Mouse (Mus musculus): ENCODE data around the gene Mb21d2. TPM values are rescaled to one million over a fixed set of nuclear protein-coding genes. Genes with fewer than 3 reads are reported as not detected.

Gene Mb21d2
- polyA plus RNA-seq, 1 experiment from 2014 or later = 5.8 TPM

GRCm38 (mm10) chr16:28870860-28871259, 58.6 kb downstream of the Mb21d2 start:
- Histone ChIP-seq H3K36me3 (no peaks in the 10 kb centered on the region), H3K27ac (no peak overlapping the region), H3K27me3 (ENCODE audit: low read depth, poor library complexity, severe bottlenecking) (no peaks in the 10 kb centered on the region), H3K9me3 (replicated peaks) (no peaks in the 10 kb centered on the region), H3K4me1 (peaks cover 36% of the 10 kb centered on the region), H3K4me3 (no peak overlapping the region)
- 87% methylated on average over 9 of the region's 9 CpGs for WGBS
- DNase-seq (ENCODE audit: low spot score) = no peak

GRCm38 (mm10) chr16:28870456-28870855, 59.0 kb downstream of the Mb21d2 start:
- Histone ChIP-seq H3K27me3 (ENCODE audit: low read depth, poor library complexity, severe bottlenecking) (no peaks in the 10 kb centered on the region), H3K4me1 (peaks cover 36% of the 10 kb centered on the region), H3K4me3 (no peak overlapping the region), H3K36me3 (no peaks in the 10 kb centered on the region), H3K27ac (no peak overlapping the region), H3K9me3 (replicated peaks) (no peaks in the 10 kb centered on the region)
- DNase-seq (ENCODE audit: low spot score) = no peak
- 85% methylated on average over 5 of the region's 5 CpGs for WGBS

- WGBS = 58% methylated on average over 9 of the region's 9 CpGs
- no peak overlapping the region for H3K4me3 ChIP-seq
- no peaks in the 10 kb centered on the region for H3K36me3 ChIP-seq
- peaks cover 36% of the 10 kb centered on the region for H3K4me1 ChIP-seq
- no peaks in the 10 kb centered on the region for H3K9me3 ChIP-seq (replicated peaks)
- no peak overlapping the region for H3K27ac ChIP-seq
- no peak for DNase-seq (ENCODE audit: low spot score)
- no peaks in the 10 kb centered on the region for H3K27me3 ChIP-seq (ENCODE audit: low read depth, poor library complexity, severe bottlenecking)
Measured at GRCm38 (mm10) chr16:28868864-28869263, 60.6 kb downstream of the Mb21d2 start.

- H3K27ac ChIP-seq = no peak overlapping the region
- H3K9me3 ChIP-seq (replicated peaks) = no peaks in the 10 kb centered on the region
- no peak overlapping the region for H3K4me3 ChIP-seq
- 83% methylated on average over 8 of the region's 8 CpGs for WGBS
- DNase-seq (ENCODE audit: low spot score) = no peak
- H3K4me1 ChIP-seq = peaks cover 50% of the 10 kb centered on the region
- no peaks in the 10 kb centered on the region for H3K36me3 ChIP-seq
- no peaks in the 10 kb centered on the region for H3K27me3 ChIP-seq (ENCODE audit: low read depth, poor library complexity, severe bottlenecking)
Measured at GRCm38 (mm10) chr16:28866584-28867295, 62.7 kb downstream of the Mb21d2 start.

- WGBS = 63% methylated on average over 6 of the region's 6 CpGs
- Histone ChIP-seq H3K9me3 (replicated peaks) (no peaks in the 10 kb centered on the region), H3K36me3 (no peaks in the 10 kb centered on the region), H3K4me1 (peaks cover 43% of the 10 kb centered on the region), H3K27me3 (ENCODE audit: low read depth, poor library complexity, severe bottlenecking) (no peaks in the 10 kb centered on the region), H3K27ac (no peak overlapping the region), H3K4me3 (no peak overlapping the region)
- no peak for DNase-seq (ENCODE audit: low spot score)
Measured at GRCm38 (mm10) chr16:28863616-28864015, 65.9 kb downstream of the Mb21d2 start.

- no peaks in the 10 kb centered on the region for H3K27me3 ChIP-seq (ENCODE audit: low read depth, poor library complexity, severe bottlenecking)
- WGBS = 31% methylated on average over 7 of the region's 7 CpGs
- DNase-seq (ENCODE audit: low spot score) = no peak
- H3K4me3 ChIP-seq = no peak overlapping the region
- peaks cover 46% of the 10 kb centered on the region for H3K4me1 ChIP-seq
- H3K27ac ChIP-seq = no peak overlapping the region
- no peaks in the 10 kb centered on the region for H3K9me3 ChIP-seq (replicated peaks)
- H3K36me3 ChIP-seq = no peaks in the 10 kb centered on the region
Measured at GRCm38 (mm10) chr16:28862093-28862492, 67.4 kb downstream of the Mb21d2 start.

- no peaks in the 10 kb centered on the region for H3K36me3 ChIP-seq
- no peak overlapping the region for H3K4me3 ChIP-seq
- peaks cover 42% of the 10 kb centered on the region for H3K4me1 ChIP-seq
- 62% methylated on average over 7 of the region's 7 CpGs for WGBS
- H3K9me3 ChIP-seq (replicated peaks) = no peaks in the 10 kb centered on the region
- no peaks in the 10 kb centered on the region for H3K27me3 ChIP-seq (ENCODE audit: low read depth, poor library complexity, severe bottlenecking)
- no peak overlapping the region for H3K27ac ChIP-seq
- no peak for DNase-seq (ENCODE audit: low spot score)
Measured at GRCm38 (mm10) chr16:28859678-28860077, 69.8 kb downstream of the Mb21d2 start.

GRCm38 (mm10) chr16:28859009-28859288, 70.5 kb downstream of the Mb21d2 start:
- Histone ChIP-seq H3K27me3 (ENCODE audit: low read depth, poor library complexity, severe bottlenecking) (no peaks in the 10 kb centered on the region), H3K4me1 (peaks cover 42% of the 10 kb centered on the region), H3K27ac (no peak overlapping the region), H3K9me3 (replicated peaks) (no peaks in the 10 kb centered on the region), H3K4me3 (no peak overlapping the region), H3K36me3 (peaks cover under 1% of the 10 kb centered on the region; the same call in 1 of the 2 replicates)
- no peak for DNase-seq (ENCODE audit: low spot score)
- 88% methylated on average over 7 of the region's 7 CpGs for WGBS

GRCm38 (mm10) chr16:28858210-28859008, 71.1 kb downstream of the Mb21d2 start:
- WGBS = 80% methylated on average over 18 of the region's 18 CpGs
- DNase-seq (ENCODE audit: low spot score) = no peak

GRCm38 (mm10) chr16:28851409-28851821, 78.1 kb downstream of the Mb21d2 start:
- H3K36me3 ChIP-seq = peaks cover 11% of the 10 kb centered on the region
- H3K9me3 ChIP-seq (replicated peaks) = 0 out of 2 replicates have a peak, but pooled peaks cover 1% of the 10 kb centered on the region
- DNase-seq (ENCODE audit: low spot score) = no peak
- no peak overlapping the region for H3K4me3 ChIP-seq
- no peak overlapping the region for H3K27ac ChIP-seq
- peaks cover 7% of the 10 kb centered on the region; the same call in 1 of the 2 replicates for H3K4me1 ChIP-seq
- no peaks in the 10 kb centered on the region for H3K27me3 ChIP-seq (ENCODE audit: low read depth, poor library complexity, severe bottlenecking)
- 74% methylated on average over 11 of the region's 11 CpGs for WGBS

More at GRCm38 (mm10) chr16:28858210-28859008, 71.1 kb downstream of the Mb21d2 start:
- H3K27me3 ChIP-seq (ENCODE audit: low read depth, poor library complexity, severe bottlenecking) = no peaks in the 10 kb centered on the region
- no peak overlapping the region for H3K27ac ChIP-seq
- H3K36me3 ChIP-seq = peaks cover 4% of the 10 kb centered on the region
- no peaks in the 10 kb centered on the region for H3K9me3 ChIP-seq (replicated peaks)
- H3K4me1 ChIP-seq = peaks cover 42% of the 10 kb centered on the region
- H3K4me3 ChIP-seq = no peak overlapping the region

- no peak for DNase-seq (ENCODE audit: low spot score)
- Histone ChIP-seq H3K4me3 (no peak overlapping the region), H3K27me3 (ENCODE audit: low read depth, poor library complexity, severe bottlenecking) (no peaks in the 10 kb centered on the region), H3K4me1 (peaks cover 7% of the 10 kb centered on the region; the same call in 1 of the 2 replicates), H3K9me3 (replicated peaks) (0 out of 2 replicates have a peak, but pooled peaks cover 1% of the 10 kb centered on the region), H3K36me3 (peaks cover 11% of the 10 kb centered on the region), H3K27ac (no peak overlapping the region)
- WGBS = 90% methylated on average over 14 of the region's 14 CpGs
Measured at GRCm38 (mm10) chr16:28850881-28851280, 78.6 kb downstream of the Mb21d2 start.

- Histone ChIP-seq H3K36me3 (peaks cover 4% of the 10 kb centered on the region; the same call in 1 of the 2 replicates), H3K4me1 (peaks cover 9% of the 10 kb centered on the region), H3K4me3 (no peak overlapping the region), H3K27ac (no peak overlapping the region), H3K27me3 (ENCODE audit: low read depth, poor library complexity, severe bottlenecking) (no peaks in the 10 kb centered on the region), H3K9me3 (replicated peaks) (0 out of 2 replicates have a peak, but pooled peaks cover 1% of the 10 kb centered on the region)
- DNase-seq (ENCODE audit: low spot score) = no peak
- WGBS = 92% methylated on average over 11 of the region's 11 CpGs
Measured at GRCm38 (mm10) chr16:28846123-28846522, 83.3 kb downstream of the Mb21d2 start.

GRCm38 (mm10) chr16:28845336-28845735, 84.1 kb downstream of the Mb21d2 start:
- Histone ChIP-seq H3K4me1 (peaks cover 11% of the 10 kb centered on the region), H3K4me3 (no peak overlapping the region), H3K27ac (no peak overlapping the region), H3K27me3 (ENCODE audit: low read depth, poor library complexity, severe bottlenecking) (no peaks in the 10 kb centered on the region), H3K9me3 (replicated peaks) (0 out of 2 replicates have a peak, but pooled peaks cover 1% of the 10 kb centered on the region), H3K36me3 (peaks cover 4% of the 10 kb centered on the region; the same call in 1 of the 2 replicates)
- no peak for DNase-seq (ENCODE audit: low spot score)
- WGBS = 92% methylated on average over 3 of the region's 3 CpGs

All from limb, embryonic 10.5 days (tissue).